Mouse (Mus musculus) forebrain, embryonic 16.5 days (tissue): ENCODE measurements around the gene Slfn3. TPM values are rescaled to one million over a fixed set of nuclear protein-coding genes. Genes with fewer than 3 reads are reported as not detected.
"Not testable (repeated sequence)": the region's sequence is repeated elsewhere in the genome, so short reads cannot be mapped to it uniquely, and the experiment has no call there.

Experiments
- ATAC-seq: fragments of 200-750 bp; cut with Nextera tagmentation; 2 replicates; pipeline ENCODE4 v1.8.0; 2017; ENCODE audit warnings: mild to moderate bottlenecking, moderate library complexity
- H3K27ac ChIP-seq: fragments of 300-500 bp; sonication (generic); 2 replicates; pipeline ENCODE4 v1.5.1; 2014; ENCODE audit warnings: low read length, control low read depth
- H3K27me3 ChIP-seq: fragments of 300-500 bp; sonication (generic); replicated peaks from 2 replicates; pipeline ENCODE4 v1.6.1; 2014; ENCODE audit warnings: low read length; ENCODE audit not compliant: control insufficient read depth, insufficient read depth
- H3K36me3 ChIP-seq: fragments of 300-500 bp; sonication (generic); 2 replicates; pipeline ENCODE4 v1.6.1; 2014; ENCODE audit not compliant: control insufficient read depth, insufficient read depth
- H3K4me1 ChIP-seq: fragments of 300-500 bp; sonication (generic); replicated peaks from 2 replicates; pipeline ENCODE4 v1.6.1; 2014; ENCODE audit warnings: low read length; ENCODE audit not compliant: control insufficient read depth, insufficient read depth
- H3K4me2 ChIP-seq: fragments of 300-500 bp; sonication (generic); 2 replicates; pipeline ENCODE4 v1.6.1; 2014; ENCODE audit warnings: mild to moderate bottlenecking, low read length, control low read depth
- H3K4me3 ChIP-seq: fragments of 300-500 bp; sonication (generic); replicated peaks from 2 replicates; pipeline ENCODE4 v1.5.1; 2014; ENCODE audit warnings: mild to moderate bottlenecking, low read length, control low read depth
- H3K9ac ChIP-seq: fragments of 300-500 bp; sonication (generic); replicated peaks from 2 replicates; pipeline ENCODE4 v1.6.1; 2014; ENCODE audit warnings: low read depth, low read length, control low read depth
- H3K9me3 ChIP-seq: fragments of 300-500 bp; sonication (generic); 2 replicates; pipeline ENCODE4 v1.6.1; 2016; ENCODE audit warnings: low read length; ENCODE audit not compliant: control insufficient read depth
- WGBS: fragments of 180-500 bp; shearing (Covaris S2); extraction: QIAGEN DNeasy Blood & Tissue Kit; methylation state at CpG from one replicate; pipeline ENCODE4 v1.1.7; 2014; 5-methylcytosine and 5-hydroxymethylcytosine counted together
- polyA plus RNA-seq: library from polyadenylated mRNA; unstranded; fragments of >200 nt; fragmentation: Nextera tagmentation; extraction: Ambion mirVana; gene quantifications from 2 replicates; pipeline ENCODE4 v1.2.1, GENCODE M21; 2015

Gene Slfn3
- polyA plus RNA-seq, 1 experiment from 2014 or later = 0.15 TPM

GRCm38 (mm10) chr11:83257211-83257610 is 66.1 kb downstream of the Slfn3 start:
- WGBS = 59% methylated on average over 5 of the region's 5 CpGs

GRCm38 (mm10) chr11:83262673-83263072 is 71.5 kb downstream of the Slfn3 start:
- Histone ChIP-seq H3K4me1 (no peaks in the 10 kb centered on the region), H3K4me3 (no peak overlapping the region), H3K9ac (no peak overlapping the region), H3K27ac (no peak overlapping the region), H3K36me3 (no peaks in the 10 kb centered on the region), H3K9me3 (no peaks in the 10 kb centered on the region), H3K27me3 (no peaks in the 10 kb centered on the region), H3K4me2 (no peak overlapping the region)
- 90% methylated on average over 1 of the region's 1 CpGs for WGBS
- ATAC-seq = no peak

More at GRCm38 (mm10) chr11:83257211-83257610, 66.1 kb downstream of the Slfn3 start:
- H3K27ac ChIP-seq, H3K4me3 ChIP-seq, H3K9me3 ChIP-seq, H3K9ac ChIP-seq, H3K4me1 ChIP-seq, H3K4me2 ChIP-seq, H3K27me3 ChIP-seq, H3K36me3 ChIP-seq, ATAC-seq: not testable (repeated sequence)

GRCm38 (mm10) chr11:83263146-83263545 is 72.0 kb downstream of the Slfn3 start:
- Histone ChIP-seq H3K4me2 (no peak overlapping the region), H3K4me1 (no peaks in the 10 kb centered on the region), H3K9me3 (no peaks in the 10 kb centered on the region), H3K4me3 (no peak overlapping the region), H3K27ac (no peak overlapping the region), H3K9ac (no peak overlapping the region), H3K36me3 (no peaks in the 10 kb centered on the region), H3K27me3 (no peaks in the 10 kb centered on the region)
- no peak for ATAC-seq
- 58% methylated on average over 3 of the region's 3 CpGs for WGBS

Other genes starting within 250 kb of the Slfn3 start
- 1.3 and 1.8 TPM in 2 replicates for gene Slfn5, start 240.0 kb upstream of the Slfn3 start, polyA plus RNA-seq
- 5.7 and 6.5 TPM in 2 replicates for gene Slfn9, start 199.5 kb upstream of the Slfn3 start, polyA plus RNA-seq
- gene Slfn8, start 170.5 kb upstream of the Slfn3 start, polyA plus RNA-seq = 0.11 and 0.26 TPM in 2 replicates
- 0.73 and 1.1 TPM in 2 replicates for gene Slfn2, start 126.2 kb upstream of the Slfn3 start, polyA plus RNA-seq
- not detected in 2 replicates for gene Slfn1, start 74.5 kb upstream of the Slfn3 start, polyA plus RNA-seq
- not detected in 2 replicates for gene Slfn4, start 16.1 kb upstream of the Slfn3 start, polyA plus RNA-seq
- not detected in 2 replicates for gene Slfn14, start 95.4 kb downstream of the Slfn3 start, polyA plus RNA-seq
- 122 and 125 TPM in 2 replicates for gene Ap2b1, start 107.7 kb downstream of the Slfn3 start, polyA plus RNA-seq
- 19.1 and 22.5 TPM in 2 replicates for gene Pex12, start 111.3 kb downstream of the Slfn3 start, polyA plus RNA-seq
- gene Rasl10b, start 217.8 kb downstream of the Slfn3 start, polyA plus RNA-seq = 24.7 and 31.4 TPM in 2 replicates
- gene Gas2l2, start 238.1 kb downstream of the Slfn3 start, polyA plus RNA-seq = 0.39 and 0.81 TPM in 2 replicates
- 0.26 and 1.0 TPM in 2 replicates for gene 1700020L24Rik, start 246.3 kb downstream of the Slfn3 start, polyA plus RNA-seq